Mouse (Mus musculus): ENCODE results near the gene Tshr.

GRCm38 (mm10) chr12:91423125-91423820, 38.9 kb downstream of the Tshr start:
- no peak for TF ChIP-seq TAL1 (IDR thresholded peaks at IDR 0.05; ENCODE audit: low read length)
- TF ChIP-seq GATA1 (IDR thresholded peaks at IDR 0.05; ENCODE audit: low read length): no peak

Data from erythroblast, embryonic 14.5 days (primary cell).